Mouse (Mus musculus) hindbrain, embryonic 16.5 days (tissue): ENCODE data around the gene Dync1i2. TPM values are rescaled to one million over a fixed set of nuclear protein-coding genes. Genes with fewer than 3 reads are reported as not detected.

Experiments used
- ATAC-seq: fragments of 200-750 bp; cut with Nextera tagmentation; 2 replicates; pipeline ENCODE4 v1.8.0; 2017; ENCODE audit warnings: moderate TSS enrichment, moderate library complexity
- H3K27ac ChIP-seq: fragments of 300-500 bp; sonication (generic); 2 replicates; pipeline ENCODE4 v1.5.1; 2014; ENCODE audit warnings: low read depth, mild to moderate bottlenecking, control low read depth, low read length, moderate library complexity
- H3K27me3 ChIP-seq: fragments of 300-500 bp; sonication (generic); replicated peaks from 2 replicates; pipeline ENCODE4 v1.6.1; 2014; ENCODE audit warnings: low read length; ENCODE audit not compliant: control insufficient read depth, insufficient read depth
- H3K36me3 ChIP-seq: fragments of 300-500 bp; sonication (generic); 2 replicates; pipeline ENCODE4 v1.6.1; 2014; ENCODE audit warnings: mild to moderate bottlenecking, low read length, moderate library complexity, mixed read lengths; ENCODE audit not compliant: control insufficient read depth, insufficient read depth
- H3K4me1 ChIP-seq: fragments of 300-500 bp; sonication (generic); 2 replicates; pipeline ENCODE4 v1.6.1; 2014; ENCODE audit warnings: low read depth, low read length; ENCODE audit not compliant: control insufficient read depth, insufficient read depth
- H3K4me2 ChIP-seq: fragments of 300-500 bp; sonication (generic); 2 replicates; pipeline ENCODE4 v1.6.1; 2014; ENCODE audit warnings: mild to moderate bottlenecking, low read length, control low read depth, moderate library complexity
- H3K4me3 ChIP-seq: fragments of 300-500 bp; sonication (generic); 2 replicates; pipeline ENCODE4 v1.5.1; 2014; ENCODE audit warnings: mild to moderate bottlenecking, low read length, control low read depth, moderate library complexity
- H3K9ac ChIP-seq: fragments of 300-500 bp; sonication (generic); 2 replicates; pipeline ENCODE4 v1.6.1; 2014; ENCODE audit warnings: low read depth, mild to moderate bottlenecking, control low read depth, low read length, moderate library complexity
- H3K9me3 ChIP-seq: fragments of 300-500 bp; sonication (generic); 2 replicates; pipeline ENCODE4 v1.6.1; 2014; ENCODE audit warnings: mild to moderate bottlenecking, low read length, moderate library complexity; ENCODE audit not compliant: control insufficient read depth
- WGBS: fragments of 180-500 bp; shearing (Covaris S2); extraction: QIAGEN DNeasy Blood & Tissue Kit; methylation state at CpG from one replicate; pipeline ENCODE4 v1.1.7; 2014; 5-methylcytosine and 5-hydroxymethylcytosine counted together
- polyA plus RNA-seq: library from polyadenylated mRNA; unstranded; fragments of >200 nt; fragmentation: Nextera tagmentation; extraction: Ambion mirVana; gene quantifications from 2 replicates; pipeline ENCODE4 v1.2.1, GENCODE M21; 2015

Gene Dync1i2
- polyA plus RNA-seq, 1 experiment from 2014 or later, result 145 TPM

GRCm38 (mm10) chr2:71198907-71199306 lies 12.6 kb upstream of the Dync1i2 start:
- peaks cover 3% of the 10 kb centered on the region; the same call in 1 of the 2 replicates for H3K4me1 ChIP-seq
- H3K9me3 ChIP-seq, result no peaks in the 10 kb centered on the region
- no peaks in the 10 kb centered on the region for H3K36me3 ChIP-seq
- no peak overlapping the region for H3K4me2 ChIP-seq
- no peak overlapping the region for H3K4me3 ChIP-seq
- H3K9ac ChIP-seq, result no peak overlapping the region
- no peaks in the 10 kb centered on the region for H3K27me3 ChIP-seq
- no peak overlapping the region for H3K27ac ChIP-seq
- 77% methylated on average over 3 of the region's 3 CpGs for WGBS
- no peak for ATAC-seq

GRCm38 (mm10) chr2:71200485-71200884 lies 11.0 kb upstream of the Dync1i2 start:
- Histone ChIP-seq H3K36me3 (no peaks in the 10 kb centered on the region), H3K4me3 (no peak overlapping the region), H3K9ac (no peak overlapping the region), H3K27me3 (no peaks in the 10 kb centered on the region), H3K27ac (no peak overlapping the region), H3K4me2 (no peak overlapping the region), H3K9me3 (no peaks in the 10 kb centered on the region), H3K4me1 (no peaks in the 10 kb centered on the region)
- no peak for ATAC-seq
- 69% methylated on average over 4 of the region's 4 CpGs for WGBS

- H3K4me2 ChIP-seq, result no peak overlapping the region
- H3K9ac ChIP-seq, result no peak overlapping the region
- H3K9me3 ChIP-seq, result no peaks in the 10 kb centered on the region
- ATAC-seq, result no peak
- no peaks in the 10 kb centered on the region for H3K4me1 ChIP-seq
- no peak overlapping the region for H3K27ac ChIP-seq
- WGBS, result 86% methylated on average over 2 of the region's 2 CpGs
- no peaks in the 10 kb centered on the region for H3K36me3 ChIP-seq
- no peaks in the 10 kb centered on the region for H3K27me3 ChIP-seq
- H3K4me3 ChIP-seq, result no peak overlapping the region
Observed at GRCm38 (mm10) chr2:71201886-71202285, 9.6 kb upstream of the Dync1i2 start.

- ATAC-seq, result no peak
- H3K27ac ChIP-seq, result no peak overlapping the region
- H3K9ac ChIP-seq, result no peak overlapping the region
- no peaks in the 10 kb centered on the region for H3K36me3 ChIP-seq
- WGBS, result 84% methylated on average over 16 of the region's 16 CpGs
- no peak overlapping the region for H3K4me2 ChIP-seq
- no peaks in the 10 kb centered on the region for H3K4me1 ChIP-seq
- H3K9me3 ChIP-seq, result no peaks in the 10 kb centered on the region
- H3K4me3 ChIP-seq, result no peak overlapping the region
- H3K27me3 ChIP-seq, result no peaks in the 10 kb centered on the region
Observed at GRCm38 (mm10) chr2:71203819-71204432, 7.6 kb upstream of the Dync1i2 start.

GRCm38 (mm10) chr2:71209041-71209755 lies 2.3 kb upstream of the Dync1i2 start:
- H3K36me3 ChIP-seq, result no peaks in the 10 kb centered on the region
- no peak overlapping the region for H3K4me2 ChIP-seq
- H3K4me3 ChIP-seq, result no peak overlapping the region
- no peaks in the 10 kb centered on the region for H3K27me3 ChIP-seq
- ATAC-seq, result no peak
- 84% methylated on average over 5 of the region's 5 CpGs for WGBS
- no peaks in the 10 kb centered on the region for H3K9me3 ChIP-seq
- no peak overlapping the region for H3K27ac ChIP-seq
- H3K4me1 ChIP-seq, result peaks cover 5% of the 10 kb centered on the region
- no peak overlapping the region for H3K9ac ChIP-seq

GRCm38 (mm10) chr2:71211096-71211495 lies 410 bp upstream of the Dync1i2 start:
- no peaks in the 10 kb centered on the region for H3K9me3 ChIP-seq
- H3K27me3 ChIP-seq, result no peaks in the 10 kb centered on the region
- H3K36me3 ChIP-seq, result no peaks in the 10 kb centered on the region
- peak; percentile 30 for ATAC-seq
- peaks cover 5% of the 10 kb centered on the region for H3K4me1 ChIP-seq
- no peak overlapping the region for H3K9ac ChIP-seq
- H3K4me2 ChIP-seq, result no peak overlapping the region
- H3K4me3 ChIP-seq, result no peak overlapping the region
- 88% methylated on average over 2 of the region's 2 CpGs for WGBS
- no peak overlapping the region for H3K27ac ChIP-seq

- H3K36me3 ChIP-seq, result no peaks in the 10 kb centered on the region
- peak overlapping the region; percentile 64 for H3K4me2 ChIP-seq
- H3K9ac ChIP-seq, result peak overlapping the region; percentile 95
- under 1% methylated on average over 6 of the region's 6 CpGs for WGBS
- peak overlapping the region; percentile 93 for H3K4me3 ChIP-seq
- H3K27ac ChIP-seq, result peak overlapping the region; percentile 90
- H3K4me1 ChIP-seq, result peaks cover 5% of the 10 kb centered on the region
- ATAC-seq, result no peak
- no peaks in the 10 kb centered on the region for H3K27me3 ChIP-seq
- no peaks in the 10 kb centered on the region for H3K9me3 ChIP-seq
Observed at GRCm38 (mm10) chr2:71212360-71212726, 837 bp downstream of the Dync1i2 start.

- 39% methylated on average over 1 of the region's 1 CpGs for WGBS
- Histone ChIP-seq H3K36me3 (peaks cover 23% of the 10 kb centered on the region), H3K4me1 (no peaks in the 10 kb centered on the region), H3K27me3 (no peaks in the 10 kb centered on the region), H3K9ac (no peak overlapping the region), H3K9me3 (no peaks in the 10 kb centered on the region), H3K4me2 (no peak overlapping the region), H3K4me3 (no peak overlapping the region), H3K27ac (no peak overlapping the region)
- ATAC-seq, result no peak
Observed at GRCm38 (mm10) chr2:71221020-71221419, 9.5 kb downstream of the Dync1i2 start.

GRCm38 (mm10) chr2:71227398-71227797 lies 15.9 kb downstream of the Dync1i2 start:
- no peak for ATAC-seq
- Histone ChIP-seq H3K36me3 (peaks cover 14% of the 10 kb centered on the region), H3K9me3 (no peaks in the 10 kb centered on the region), H3K4me1 (no peaks in the 10 kb centered on the region), H3K27me3 (no peaks in the 10 kb centered on the region), H3K27ac (no peak overlapping the region), H3K4me2 (no peak overlapping the region), H3K9ac (no peak overlapping the region), H3K4me3 (no peak overlapping the region)
- 23% methylated on average over 1 of the region's 1 CpGs for WGBS
